Comparison of ENCODE assay signal across 8 mouse cellular contexts in the genomic region with DNA sequence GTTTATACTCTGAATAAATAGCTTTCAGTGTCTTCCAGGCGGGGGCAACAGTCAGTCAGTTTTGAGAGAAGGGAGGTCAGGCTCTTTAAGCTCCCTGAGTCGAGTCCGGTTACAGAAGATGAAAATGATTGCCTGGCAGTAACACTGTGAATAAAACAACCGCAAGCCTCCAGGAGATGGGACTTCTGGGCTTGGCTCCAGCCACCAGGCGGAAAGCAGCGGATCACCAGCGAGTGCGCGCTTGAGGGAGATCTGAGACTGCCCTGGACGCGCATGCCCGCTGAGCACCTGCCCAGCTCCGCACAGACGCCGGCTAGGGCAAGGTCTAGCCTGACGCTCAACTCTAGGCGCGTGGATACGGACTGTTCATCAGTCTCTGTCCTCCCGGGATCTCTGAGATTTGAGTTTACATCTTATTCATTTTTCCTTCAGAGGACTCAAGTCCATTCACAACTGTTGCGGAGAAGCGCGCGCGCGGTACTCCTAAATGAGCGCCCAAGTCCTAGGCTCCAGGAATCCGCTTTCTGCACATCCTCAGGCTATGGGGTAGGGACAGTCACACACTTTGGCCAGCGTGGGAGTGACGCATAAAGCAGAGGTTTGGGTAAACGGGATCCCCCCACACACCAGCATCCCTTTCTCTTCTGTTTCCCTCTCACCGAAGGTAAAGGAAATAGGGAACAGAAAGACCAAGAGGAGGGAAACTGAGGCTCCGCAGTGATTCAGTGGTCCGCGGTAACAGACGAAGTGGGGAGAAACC. TPM values are rescaled to one million over a fixed set of nuclear protein-coding genes. Genes with fewer than 3 reads are reported as not detected.
DNase-seq lines count a peak whose midpoint lies in the region; ATAC-seq and TF ChIP-seq lines count a peak whose summit lies in the region.

No protein-coding gene starts in this region.

- no peak for TF ChIP-seq POLR2A in lung, adult 2 months (IDR thresholded peaks at IDR 0.05; ENCODE audit: borderline replicate concordance, extremely low read depth, low read depth, low read length)

- no peak overlapping the region for H3K27ac ChIP-seq in liver, embryonic 14.5 days
- no peak overlapping the region for H3K27ac ChIP-seq in stomach, embryonic 16.5 days (ENCODE audit: low read length)

- 0 out of 2 replicates have a peak overlapping the region, but pooled peaks have one; percentile 3 for H3K4me2 ChIP-seq in liver, embryonic 14.5 days (ENCODE audit: low read depth)
- peak overlapping the region; percentile 98 for H3K4me2 ChIP-seq in stomach, embryonic 16.5 days (ENCODE audit: low read depth, low read length)

- peak; percentile 26 for DNase-seq in lung, adult 2 months
- DNase-seq in lung, postnatal 25 days (ENCODE audit: low spot score) = no peak
- no peak for DNase-seq in liver, embryonic 14.5 days (ENCODE audit: low read depth in 3 of 3, low spot score in 3 of 3)
- no peak for DNase-seq in frontal cortex, postnatal 14 days (ENCODE audit: low spot score in 2 of 2)
- DNase-seq in spleen, adult 18-20 months = no peak

- no peak for TF ChIP-seq CTCF in lung, adult 2 months (IDR thresholded peaks at IDR 0.05; ENCODE audit: insufficient read depth, low read length)
- no peak for TF ChIP-seq CTCF in liver, embryonic 14.5 days (IDR thresholded peaks at IDR 0.05; ENCODE audit: low read depth)

- 0 out of 2 replicates have a peak, but pooled peaks have one; percentile 39 for ATAC-seq in common myeloid progenitor, adult 5-6 weeks (replicated peaks; ENCODE audit: low read depth, poor library complexity, severe bottlenecking)
- peak; percentile 30 to 38; a peak in 1 of 4 replicates for ATAC-seq in hematopoietic stem cell, adult 5-6 weeks (replicated peaks in 1 of 2; ENCODE audit: insufficient read depth in 1 of 2, low FRiP score in 2 of 2, low TSS enrichment in 1 of 2, low read depth in 1 of 2, poor library complexity in 2 of 2, severe bottlenecking in 2 of 2)
- no peak for ATAC-seq in liver, embryonic 14.5 days (ENCODE audit: insufficient read depth)
- ATAC-seq in stomach, embryonic 16.5 days (ENCODE audit: insufficient read depth, low FRiP score) = no peak

- peak overlapping the region; percentile 21 for H3K4me3 ChIP-seq in lung, adult 2 months (replicated peaks; ENCODE audit: extremely low read depth, low read depth, low read length)
- H3K4me3 ChIP-seq in liver, embryonic 14.5 days (ENCODE audit: insufficient read depth in 1 of 2, low read depth in 2 of 2, low read length in 2 of 2) = no peak overlapping the region
- peak overlapping the region; percentile 49 for H3K4me3 ChIP-seq in stomach, embryonic 16.5 days (replicated peaks; ENCODE audit: low read length)

- TF ChIP-seq EP300 in liver, embryonic 14.5 days (IDR thresholded peaks at IDR 0.05; ENCODE audit: low read depth) = no peak

- H3K27me3 ChIP-seq in liver, embryonic 14.5 days (ENCODE audit: control insufficient read depth, insufficient read depth, low read length) = peaks cover 83% of the 10 kb centered on the region
- H3K27me3 ChIP-seq in stomach, embryonic 16.5 days (ENCODE audit: control insufficient read depth, insufficient read depth, low read length) = peaks cover 90% of the 10 kb centered on the region

- 2% methylated on average over 36 of the region's 36 CpGs for WGBS in lung, adult 2 months
- 2% methylated on average over 36 of the region's 36 CpGs for WGBS in liver, embryonic 14.5 days (ENCODE audit: insufficient replicate concordance)
- under 1% methylated on average over 36 of the region's 36 CpGs for WGBS in stomach, embryonic 16.5 days

- no peaks in the 10 kb centered on the region for H3K36me3 ChIP-seq in liver, embryonic 14.5 days (replicated peaks; ENCODE audit: control insufficient read depth, insufficient read depth, low read depth)
- no peaks in the 10 kb centered on the region for H3K36me3 ChIP-seq in stomach, embryonic 16.5 days (ENCODE audit: control insufficient read depth, insufficient read depth, low read length)

- H3K9ac ChIP-seq in liver, embryonic 14.5 days (replicated peaks) = no peak overlapping the region
- H3K9ac ChIP-seq in stomach, embryonic 16.5 days (ENCODE audit: low read length) = no peak overlapping the region

- peaks cover 3% of the 10 kb centered on the region for H3K4me1 ChIP-seq in lung, adult 2 months (ENCODE audit: control insufficient read depth, insufficient read depth, low read length)
- no peaks in the 10 kb centered on the region for H3K4me1 ChIP-seq in liver, embryonic 14.5 days (replicated peaks; ENCODE audit: control insufficient read depth in 2 of 2, insufficient read depth in 2 of 2, low read length in 1 of 2)
- peaks cover 21% of the 10 kb centered on the region for H3K4me1 ChIP-seq in stomach, embryonic 16.5 days (ENCODE audit: control insufficient read depth, insufficient read depth, low read length)

- H3K9me3 ChIP-seq in liver, embryonic 14.5 days (ENCODE audit: control insufficient read depth, low read length) = no peaks in the 10 kb centered on the region
- H3K9me3 ChIP-seq in stomach, embryonic 16.5 days (replicated peaks; ENCODE audit: control insufficient read depth, low read length) = no peaks in the 10 kb centered on the region

RNA-seq across cellular contexts. Expression of a gene that starts 19.0 kb away (rescaled TPM):
- polyA plus RNA-seq in lung, adult 2 months (2012; rRNA removed) = not detected in 2 replicates
- total RNA-seq in common myeloid progenitor, adult 5-6 weeks (2017) = not detected in 2 replicates
- total RNA-seq in hematopoietic stem cell, adult 5-6 weeks (2017) = not detected in 2 replicates
- 0.01 TPM in 1 of 2 replicates, not detected in the other for polyA plus RNA-seq in liver, embryonic 14.5 days (2012; rRNA removed)
- not detected in 2 replicates for polyA plus RNA-seq in liver, embryonic 14.5 days (2014; fragmentation: Nextera tagmentation; extraction: Ambion mirVana)
- polyA plus RNA-seq in stomach, embryonic 16.5 days (2015; fragmentation: Nextera tagmentation; extraction: Ambion mirVana) = 0.09 and 0.12 TPM in 2 replicates

Comparison
In these comparisons a context has a peak if more than half of its experiments do, and no peak if none do; other contexts are left out.
1. H3K4me3 ChIP-seq: peak in lung, adult 2 months (single experiment) and stomach, embryonic 16.5 days (single experiment); none in liver, embryonic 14.5 days (0 of 2).
2. ATAC-seq: peak in common myeloid progenitor, adult 5-6 weeks (single experiment) and hematopoietic stem cell, adult 5-6 weeks (2 of 2); none in liver, embryonic 14.5 days (single experiment) and stomach, embryonic 16.5 days (single experiment).